Mouse (Mus musculus): ENCODE measurements around the gene Crmp1.

Crmp1 gene

GRCm38 (mm10) chr5:37241224-37241623 is 516 bp upstream of the Crmp1 start:
- DNase-seq, result no peak

GRCm38 (mm10) chr5:37242360-37243168 is 824 bp downstream of the Crmp1 start:
- DNase-seq, result peak; percentile 81

GRCm38 (mm10) chr5:37243169-37243886 is 1.6 kb downstream of the Crmp1 start:
- DNase-seq, result peak; percentile 66

- DNase-seq, result peak; percentile 75
Measured at GRCm38 (mm10) chr5:37244161-37244560, 2.4 kb downstream of the Crmp1 start.

GRCm38 (mm10) chr5:37244666-37245242 is 3.0 kb downstream of the Crmp1 start:
- DNase-seq, result peak; percentile 69

GRCm38 (mm10) chr5:37245651-37246050 is 3.9 kb downstream of the Crmp1 start:
- peak; percentile 79 for DNase-seq

- DNase-seq, result peak; percentile 73
Measured at GRCm38 (mm10) chr5:37246138-37246910, 4.6 kb downstream of the Crmp1 start.

- peak; percentile 86 for DNase-seq
Measured at GRCm38 (mm10) chr5:37247456-37247855, 5.7 kb downstream of the Crmp1 start.

GRCm38 (mm10) chr5:37248870-37249269 is 7.1 kb downstream of the Crmp1 start:
- DNase-seq, result no peak

GRCm38 (mm10) chr5:37251596-37251995 is 9.9 kb downstream of the Crmp1 start:
- no peak for DNase-seq

- DNase-seq, result no peak
Measured at GRCm38 (mm10) chr5:37252101-37252804, 10.5 kb downstream of the Crmp1 start.

- peak; percentile 65 for DNase-seq
Measured at GRCm38 (mm10) chr5:37254523-37254922, 12.8 kb downstream of the Crmp1 start.

- DNase-seq, result no peak
Measured at GRCm38 (mm10) chr5:37256823-37257222, 15.1 kb downstream of the Crmp1 start.

- no peak for DNase-seq
Measured at GRCm38 (mm10) chr5:37257243-37257642, 15.5 kb downstream of the Crmp1 start.

GRCm38 (mm10) chr5:37261734-37262133 is 20.0 kb downstream of the Crmp1 start:
- DNase-seq, result no peak

GRCm38 (mm10) chr5:37263816-37264215 is 22.1 kb downstream of the Crmp1 start:
- DNase-seq, result no peak

- no peak for DNase-seq
Measured at GRCm38 (mm10) chr5:37281021-37281420, 39.3 kb downstream of the Crmp1 start.

- peak; percentile 80 for DNase-seq
Measured at GRCm38 (mm10) chr5:37288374-37288773, 46.6 kb downstream of the Crmp1 start.

GRCm38 (mm10) chr5:37289236-37289635 is 47.5 kb downstream of the Crmp1 start:
- peak; percentile 57 for DNase-seq

GRCm38 (mm10) chr5:37290983-37291382 is 49.2 kb downstream of the Crmp1 start:
- peak; percentile 41 for DNase-seq

GRCm38 (mm10) chr5:37296717-37297116 is 55.0 kb downstream of the Crmp1 start:
- DNase-seq, result no peak

GRCm38 (mm10) chr5:37298370-37298769 is 56.6 kb downstream of the Crmp1 start:
- DNase-seq, result no peak
